Mouse (Mus musculus): ENCODE data around the gene Ccdc88c.
A peak's percentile ranks its signal among the peaks of the same experiment; 100 is the strongest.

Gene Ccdc88c

DNA sequence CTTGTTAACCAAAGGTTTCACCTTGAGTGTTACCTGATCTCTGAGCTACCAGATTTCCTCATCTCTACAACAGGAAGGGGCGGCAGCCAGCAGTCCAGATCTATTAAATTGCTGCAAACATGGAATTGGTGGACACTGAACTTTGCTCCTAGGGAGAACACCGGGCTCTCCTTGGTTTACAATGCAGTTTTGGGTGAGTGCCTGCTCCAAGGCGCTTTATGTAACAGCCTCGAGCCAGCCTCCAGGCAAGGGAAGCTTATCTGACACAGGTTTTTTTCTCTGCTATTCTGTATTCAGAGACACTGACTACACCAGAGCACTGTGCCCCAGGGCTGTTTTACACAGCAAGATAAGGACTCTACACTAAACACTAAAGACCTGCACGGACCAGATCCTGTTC lies 94.1 kb downstream of the Ccdc88c start:
- no peak for DNase-seq (ENCODE audit: low read depth, low spot score)

DNA sequence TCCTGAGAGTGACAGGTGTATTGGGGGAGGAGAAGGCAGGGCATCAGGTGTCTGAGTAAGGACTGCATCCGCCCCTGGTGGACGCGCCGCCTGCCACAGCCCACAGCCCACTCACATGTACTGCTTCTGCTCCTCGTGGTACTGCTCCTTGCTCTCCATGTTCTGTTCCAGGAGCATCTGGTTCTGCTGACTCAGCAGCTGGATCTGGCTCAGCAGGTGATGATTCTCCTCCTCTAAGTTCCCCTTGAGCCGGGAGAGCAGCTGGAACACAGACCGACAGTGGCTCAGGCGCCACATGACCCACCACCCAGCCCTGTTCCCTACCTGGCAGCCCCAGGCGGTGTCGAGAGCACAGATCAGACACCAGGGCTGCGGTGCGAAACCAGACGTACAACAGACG lies 97.2 kb downstream of the Ccdc88c start:
- DNase-seq (ENCODE audit: low read depth, low spot score) = peak; percentile 22

DNA sequence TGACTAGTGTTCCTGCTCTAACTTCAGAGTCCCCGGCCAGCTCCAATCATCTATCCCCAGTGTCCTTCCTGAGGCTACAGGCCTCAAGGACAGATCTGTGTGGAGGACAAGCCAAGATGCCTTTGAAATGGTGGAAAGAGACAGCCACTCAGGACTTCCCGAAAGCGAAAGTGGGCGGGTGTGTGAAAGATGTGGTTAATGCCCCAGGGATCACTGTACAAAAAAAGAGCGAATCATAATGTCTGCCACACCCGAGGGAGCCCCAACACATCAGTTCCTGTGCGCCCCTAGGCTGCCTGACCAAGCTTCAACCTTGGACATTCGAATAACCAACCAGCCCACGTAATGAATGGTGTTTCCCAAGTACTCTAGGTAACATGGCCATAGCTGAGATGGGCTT lies 100.6 kb downstream of the Ccdc88c start:
- no peak for DNase-seq (ENCODE audit: low read depth, low spot score)

DNA sequence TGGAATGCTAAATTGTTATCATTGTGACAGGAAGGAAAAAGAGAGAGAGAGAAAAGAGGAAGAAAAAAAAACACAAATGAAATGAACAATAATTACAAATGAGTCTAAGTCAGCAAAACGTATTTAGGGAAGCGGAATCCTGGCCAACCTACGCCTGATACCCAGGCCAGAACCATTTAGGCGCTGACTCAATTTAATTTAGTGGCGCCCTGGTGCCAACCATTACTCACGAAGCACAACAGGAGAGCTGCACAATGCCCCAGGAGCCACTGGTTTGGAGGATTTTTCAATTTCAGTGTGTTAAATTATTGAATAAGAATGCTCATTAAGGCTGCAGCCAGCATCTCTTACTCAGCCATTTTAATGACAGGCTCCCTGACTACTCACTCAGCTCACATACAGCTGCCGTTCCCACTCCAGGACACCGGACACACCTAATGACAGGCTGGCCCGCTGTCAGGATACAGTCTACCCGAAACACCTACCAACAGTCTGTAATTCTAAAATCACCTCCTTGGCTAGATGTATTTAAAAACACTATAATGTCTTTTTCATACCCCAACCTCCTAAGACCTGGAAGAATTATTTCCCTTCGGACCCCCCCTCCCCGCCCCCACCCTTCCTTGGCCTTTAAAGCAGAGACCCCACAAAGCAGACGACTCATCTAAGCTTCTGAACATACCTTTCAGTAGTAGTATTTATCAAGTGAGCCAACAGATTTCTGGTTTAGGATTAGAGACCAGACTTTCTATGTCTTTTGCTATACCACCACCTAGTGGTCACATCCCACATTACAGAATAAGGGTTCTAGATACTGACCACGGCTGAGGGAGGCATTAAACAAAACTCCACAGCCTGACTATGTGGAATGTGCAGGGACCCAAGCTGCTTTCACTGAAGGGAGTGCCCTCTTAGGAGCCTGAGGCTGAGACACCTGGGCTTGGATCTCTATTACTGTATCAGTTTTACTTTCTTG lies 102.9 kb downstream of the Ccdc88c start:
- peak; percentile 84 for DNase-seq (ENCODE audit: low read depth, low spot score)

DNA sequence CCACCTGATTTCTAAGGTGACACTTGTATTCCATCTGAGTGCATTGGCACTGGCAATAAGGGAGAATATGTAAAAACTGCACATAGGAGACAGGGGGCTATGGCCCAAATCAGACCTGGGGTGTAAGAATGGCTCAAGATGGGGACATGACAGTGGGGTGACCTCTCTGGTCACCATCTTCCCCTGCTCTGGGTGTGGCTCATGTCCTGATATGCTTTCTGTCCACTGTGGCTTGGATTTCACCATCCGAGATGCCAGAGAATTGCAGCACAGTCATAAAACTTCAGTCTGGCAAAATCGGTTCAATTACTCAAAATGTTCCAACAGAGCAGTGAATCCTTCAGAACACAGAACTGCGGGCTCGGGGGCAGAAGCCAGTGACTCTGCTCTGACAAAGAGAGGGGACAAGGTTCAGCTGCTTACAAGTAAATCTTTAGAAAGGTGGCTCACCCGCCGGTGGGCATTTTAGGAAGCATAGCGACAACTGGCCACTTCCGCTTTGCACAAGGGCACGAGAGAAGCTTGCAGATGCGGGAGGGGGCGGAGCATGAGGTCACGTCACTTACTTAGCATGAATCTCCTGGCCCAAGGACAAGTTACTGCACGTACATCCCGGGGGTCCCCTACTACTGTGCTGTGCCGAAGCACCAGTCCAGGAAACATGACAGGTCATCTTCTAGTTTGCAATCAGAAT lies 104.1 kb downstream of the Ccdc88c start:
- no peak for DNase-seq (ENCODE audit: low read depth, low spot score)

DNA sequence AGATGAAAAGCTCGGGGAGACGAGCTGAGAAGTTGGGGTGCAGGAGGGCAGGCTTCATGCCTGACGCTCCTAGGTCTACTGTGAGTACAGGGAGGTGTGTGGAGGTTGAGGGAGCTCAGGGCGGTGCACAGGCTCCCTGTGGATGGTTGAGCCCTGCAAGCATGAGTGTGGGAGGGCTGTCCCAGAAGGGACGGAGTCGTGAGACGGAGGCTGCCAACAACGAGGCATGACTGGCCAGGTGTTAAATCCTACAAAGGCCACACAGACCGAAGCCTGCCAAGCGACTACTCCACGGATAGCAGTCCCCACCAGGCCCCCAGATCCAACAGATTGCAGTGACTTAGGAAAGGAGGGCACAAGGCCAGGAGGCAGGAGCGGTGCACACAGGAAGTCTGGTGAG lies 118.1 kb downstream of the Ccdc88c start:
- no peak for DNase-seq (ENCODE audit: low read depth, low spot score)

DNA sequence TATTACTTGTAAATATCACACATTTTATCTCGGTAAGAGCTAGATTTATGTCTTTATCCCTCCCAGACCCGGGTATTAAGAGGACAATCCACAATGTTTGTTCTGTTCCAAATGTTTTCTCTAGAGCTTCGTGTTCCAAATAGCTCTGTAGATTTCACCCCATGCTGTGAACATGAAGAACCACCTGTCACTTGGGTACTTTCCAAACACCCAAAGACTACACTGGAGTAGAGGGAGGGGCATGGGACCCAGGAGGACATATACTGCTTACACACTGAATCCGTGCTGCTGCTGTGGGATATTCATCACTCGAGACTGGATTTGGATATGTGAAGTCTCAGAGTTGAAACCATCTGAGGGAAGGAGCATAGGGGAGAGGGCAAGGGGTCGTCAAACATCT lies 119.1 kb downstream of the Ccdc88c start:
- DNase-seq (ENCODE audit: low read depth, low spot score) = no peak

DNA sequence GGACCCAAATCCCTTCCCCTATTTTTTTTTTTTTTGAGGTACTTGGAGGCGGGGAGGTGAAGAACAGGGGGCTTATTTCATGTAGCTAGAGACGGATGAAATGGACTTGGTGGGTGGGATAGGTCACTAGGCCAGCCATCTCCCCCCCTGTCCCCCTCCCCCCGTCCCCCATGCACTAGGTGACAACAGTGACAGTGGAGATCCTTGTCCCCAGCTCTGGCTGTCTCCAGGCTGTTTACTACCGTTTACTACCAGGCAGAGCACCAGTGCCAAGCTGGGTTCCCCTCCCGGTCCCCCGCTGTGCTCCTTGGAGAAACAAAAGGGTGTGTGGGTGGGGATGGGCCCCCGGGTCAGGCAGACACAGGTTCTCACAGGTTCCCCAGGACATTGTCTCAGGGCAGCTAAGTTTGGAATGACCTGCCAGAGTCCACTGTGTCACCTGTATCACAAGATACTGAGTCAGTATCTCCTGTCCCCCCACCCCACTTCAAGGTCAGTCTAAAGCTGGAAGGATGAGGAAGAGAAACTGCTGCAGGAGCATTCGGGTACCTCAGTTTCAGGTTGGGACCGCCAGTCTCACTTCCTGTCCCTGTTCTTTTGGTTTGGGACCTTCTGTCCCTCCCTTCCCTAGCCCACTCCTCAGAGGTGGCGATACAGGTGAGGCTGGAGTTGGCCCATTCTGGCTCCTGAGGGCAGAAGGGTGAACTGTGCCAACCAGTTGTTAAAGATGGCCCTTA lies 120.4 kb downstream of the Ccdc88c start:
- DNase-seq (ENCODE audit: low read depth, low spot score) = no peak

DNA sequence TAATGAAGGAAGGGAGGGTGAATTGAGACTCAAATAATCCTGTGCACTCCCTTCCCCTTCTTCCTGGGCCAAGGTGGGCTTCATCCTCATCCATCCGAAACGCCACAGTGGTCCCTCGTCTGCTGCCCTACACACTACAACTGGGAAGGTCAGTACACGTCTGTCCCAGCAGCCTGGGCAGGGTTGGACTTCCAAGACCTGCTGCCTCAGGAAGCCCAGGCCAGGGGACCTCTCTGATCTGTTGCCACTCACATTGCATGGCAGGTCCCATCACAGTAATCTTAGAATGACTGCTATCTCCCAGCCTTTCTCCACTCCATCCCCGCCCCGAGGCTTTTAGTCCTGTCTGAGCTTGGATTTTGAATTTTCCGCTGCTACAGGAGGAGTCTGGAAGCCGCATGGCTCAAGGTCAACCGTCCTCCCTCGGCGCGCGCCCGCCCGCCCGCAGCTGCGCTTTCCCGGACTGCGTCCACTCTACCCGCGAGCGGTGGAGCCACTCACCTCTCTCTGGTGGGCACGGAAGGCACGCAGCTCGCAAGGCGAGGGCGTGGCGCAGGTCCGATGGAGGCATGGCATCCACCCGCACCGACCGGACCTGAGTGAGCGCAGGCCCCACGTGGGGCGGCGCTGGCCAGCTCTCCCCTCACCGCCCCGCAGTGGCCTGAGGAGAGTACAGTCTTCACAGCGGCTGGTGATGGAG lies 121.1 kb downstream of the Ccdc88c start, which contains the start of gene Gpr68:
TSS of gene Gpr68 (minus strand) at position 601 of the 700 bp plus-strand sequence.
- DNase-seq (ENCODE audit: low read depth, low spot score) = no peak

DNA sequence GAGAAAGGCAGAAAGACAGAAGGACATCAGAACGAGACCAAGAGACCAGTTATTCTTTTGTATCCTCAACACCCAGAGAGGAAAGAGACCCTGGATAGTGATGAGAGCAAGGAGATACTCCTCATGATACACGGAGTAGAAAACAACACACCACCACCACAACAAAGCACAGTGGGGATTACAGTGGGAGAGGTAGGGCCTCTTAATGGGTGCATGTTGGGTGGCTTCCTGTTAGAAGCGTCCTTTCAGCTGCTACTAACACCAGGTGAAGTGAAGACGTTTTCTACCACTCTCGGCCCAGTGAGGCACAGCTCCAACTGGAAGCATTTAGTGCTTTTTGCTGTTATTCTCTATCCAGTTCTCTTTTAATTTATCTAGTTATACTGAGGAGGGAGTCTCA lies 122.0 kb downstream of the Ccdc88c start:
- DNase-seq (ENCODE audit: low read depth, low spot score) = no peak

DNA sequence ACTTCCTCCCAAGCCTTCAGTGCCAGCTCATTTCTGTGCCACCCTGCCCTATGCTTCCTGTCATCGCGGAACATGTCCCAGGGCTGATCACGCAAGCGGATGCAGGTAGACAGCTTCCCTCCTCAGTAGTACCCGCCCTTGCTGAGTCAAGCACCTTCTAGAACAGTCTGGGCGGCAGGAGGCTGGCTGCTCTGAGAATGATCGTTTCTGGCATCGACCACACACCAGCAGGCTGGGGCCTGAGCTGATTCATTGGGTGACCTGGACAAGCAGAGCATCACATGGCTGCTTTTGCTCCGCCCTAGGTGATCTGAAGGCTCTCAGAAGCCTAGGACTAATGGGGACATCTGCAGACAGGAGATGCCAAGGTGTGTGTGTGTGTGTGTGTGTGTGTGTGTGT lies 125.1 kb downstream of the Ccdc88c start:
- no peak for DNase-seq (ENCODE audit: low read depth, low spot score)

DNA sequence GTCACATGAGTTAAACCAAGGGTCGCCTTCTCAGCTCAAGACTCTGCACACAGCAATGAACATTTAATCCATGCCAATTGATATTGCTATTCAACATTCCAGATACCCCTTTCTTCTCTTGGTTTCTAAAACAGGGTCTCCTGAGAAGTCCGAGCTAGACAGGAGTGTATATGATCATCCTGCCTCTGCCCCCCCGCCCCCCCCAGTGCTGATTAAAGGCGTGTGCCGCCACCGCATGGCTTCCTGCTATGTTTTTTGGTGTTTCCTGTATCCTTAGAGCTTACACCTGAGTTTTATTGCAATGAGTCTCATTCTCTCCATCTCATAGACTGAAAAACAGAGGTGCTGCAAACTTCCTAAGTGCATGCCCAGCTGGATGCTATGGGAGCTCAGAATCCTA lies 127.5 kb downstream of the Ccdc88c start:
- DNase-seq (ENCODE audit: low read depth, low spot score) = no peak

DNA sequence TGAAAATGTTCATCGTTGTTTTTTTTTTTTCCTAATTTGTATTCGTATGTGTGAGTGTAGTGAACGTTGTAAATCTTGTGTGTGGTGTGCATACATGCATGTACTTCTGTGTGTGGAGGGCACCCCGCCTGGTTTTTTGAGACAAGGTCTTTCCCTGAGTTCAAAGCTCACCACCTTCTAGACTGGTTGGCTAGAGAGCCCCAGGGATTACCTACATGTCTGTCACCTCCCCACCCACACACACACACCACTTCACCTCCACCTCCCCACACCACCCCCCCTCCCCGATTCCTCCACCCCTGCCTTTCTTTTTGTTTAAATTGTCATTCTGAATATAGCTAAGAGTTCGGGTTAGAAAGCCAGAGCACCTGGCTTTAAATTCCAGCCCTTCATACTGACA lies 128.0 kb downstream of the Ccdc88c start:
- no peak for DNase-seq (ENCODE audit: low read depth, low spot score)

DNA sequence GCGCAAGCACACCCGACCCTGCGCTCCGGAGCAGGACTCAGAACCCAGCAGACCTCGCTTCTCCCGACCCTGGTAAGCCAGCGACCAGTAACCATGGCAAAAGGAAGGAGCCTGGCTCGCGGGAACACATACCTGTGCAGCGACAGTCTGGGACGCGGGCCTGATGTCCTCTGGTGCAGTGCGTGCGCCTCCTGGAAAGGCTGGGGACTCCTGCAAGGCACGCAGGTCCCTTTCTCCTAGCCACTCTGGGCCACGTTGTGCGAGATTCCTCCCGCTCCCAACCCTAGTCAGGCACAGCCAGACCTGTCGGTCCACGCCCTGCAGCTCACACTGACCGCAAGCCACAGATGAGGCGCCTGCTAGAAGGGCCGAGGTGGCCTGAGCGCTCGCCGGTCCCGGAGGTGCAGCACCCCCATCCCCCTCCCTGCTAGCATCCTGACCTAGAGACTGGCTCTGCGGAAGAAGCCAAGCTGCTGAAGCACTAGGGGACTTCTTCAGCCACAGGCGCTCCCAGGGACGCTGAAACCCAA lies 129.7 kb downstream of the Ccdc88c start:
- peak; percentile 31 for DNase-seq (ENCODE audit: low read depth, low spot score)

DNA sequence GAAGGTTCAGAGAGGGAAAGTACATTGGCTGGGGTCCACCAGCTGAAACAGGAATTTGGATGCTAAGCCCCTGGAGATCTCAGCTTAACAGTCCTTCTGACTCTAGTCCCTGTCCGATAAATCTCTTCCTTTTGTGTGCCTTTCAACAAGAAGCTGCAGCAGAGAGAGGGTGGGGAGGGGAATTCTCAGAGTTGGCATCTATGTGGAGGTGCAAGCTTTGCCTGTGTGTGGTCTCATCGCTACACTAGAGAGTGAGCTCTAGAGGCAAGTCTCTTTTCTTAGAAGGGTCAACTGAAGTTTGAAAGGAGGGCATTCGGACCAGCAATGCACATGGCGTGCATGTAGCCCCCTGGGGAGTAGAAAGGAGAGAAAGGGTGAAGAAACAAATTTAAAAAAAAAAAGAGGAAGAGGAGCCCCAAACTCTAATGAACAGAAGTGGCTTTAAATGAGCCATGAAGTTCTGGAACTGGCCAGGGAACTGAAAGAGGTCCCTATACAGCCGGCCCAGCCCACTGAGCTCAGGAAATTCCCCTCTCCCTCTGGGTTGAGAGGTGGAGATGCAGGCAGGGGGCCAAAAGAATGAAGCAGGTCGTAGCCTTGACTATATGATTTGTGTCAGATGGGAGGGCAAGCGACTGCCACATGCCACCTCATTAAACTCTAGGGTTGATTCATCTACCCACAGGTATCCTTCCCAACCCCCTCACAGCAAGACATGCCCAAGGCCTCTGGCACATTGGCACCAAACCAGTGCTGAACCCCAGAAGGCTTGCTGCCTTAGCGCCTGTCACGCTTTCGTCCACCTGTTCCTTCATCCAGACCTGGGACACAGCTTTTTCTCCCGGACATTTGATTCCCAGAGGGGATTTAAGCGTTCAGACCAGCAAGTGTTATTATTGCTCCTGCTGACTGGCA lies 130.9 kb downstream of the Ccdc88c start:
- no peak for DNase-seq (ENCODE audit: low read depth, low spot score)

DNA sequence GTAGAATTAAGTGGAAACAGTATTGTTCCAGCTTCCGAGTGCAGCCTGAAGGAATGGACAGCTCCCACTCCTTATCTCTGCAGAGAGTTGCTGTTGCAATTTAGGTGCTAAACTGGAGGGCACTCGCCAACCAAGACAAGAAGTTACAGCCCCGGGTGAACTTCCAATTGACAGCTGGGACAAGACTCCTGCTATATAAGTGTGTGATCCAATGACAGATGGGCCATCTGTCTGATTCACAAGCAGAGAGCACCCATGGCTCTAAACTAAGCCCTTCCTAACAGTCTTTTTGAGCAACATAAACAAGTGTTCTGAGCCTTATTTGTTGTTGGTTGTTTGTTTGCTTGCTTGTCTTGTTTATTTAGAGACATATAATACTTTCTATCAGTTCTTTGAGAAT lies 132.2 kb downstream of the Ccdc88c start:
- DNase-seq (ENCODE audit: low read depth, low spot score) = no peak

DNA sequence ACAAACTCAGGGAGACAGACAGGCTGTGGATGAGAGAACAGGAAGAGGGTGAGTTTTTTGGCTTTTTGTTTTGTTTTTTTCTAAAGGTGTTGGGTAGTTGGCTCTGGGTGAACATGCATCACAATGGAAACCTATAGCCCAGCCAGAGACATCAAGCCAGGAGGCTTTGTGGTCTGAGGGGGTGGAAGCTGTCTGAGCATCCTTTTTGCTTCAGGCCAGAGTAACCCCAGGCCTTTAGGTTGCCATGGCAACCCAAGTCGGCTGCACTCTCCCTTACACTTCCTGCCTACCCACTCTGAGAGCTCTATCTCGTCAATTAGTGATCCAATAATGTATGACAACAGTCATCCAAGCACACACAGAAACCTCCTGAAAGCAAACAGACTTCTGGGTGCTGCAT lies 133.4 kb downstream of the Ccdc88c start:
- no peak for DNase-seq (ENCODE audit: low read depth, low spot score)

DNA sequence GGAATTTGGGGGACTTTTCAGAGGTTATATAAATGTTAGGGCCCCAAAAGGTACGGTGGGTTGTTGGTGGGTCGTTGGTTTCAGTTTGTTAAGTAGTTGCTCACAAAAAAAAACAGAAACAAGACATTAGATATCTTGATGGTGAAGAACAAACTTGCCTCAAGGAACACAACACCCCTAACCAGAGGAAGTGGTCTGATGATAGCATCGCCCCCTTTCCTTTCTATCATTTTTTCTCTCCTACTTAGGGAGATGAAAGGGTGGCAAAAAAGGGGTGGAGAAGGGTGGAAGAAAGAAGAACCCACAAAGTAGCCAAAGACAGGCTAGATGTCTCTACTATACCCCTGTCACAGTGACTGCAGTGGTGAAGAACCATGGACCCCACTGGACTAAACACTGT lies 138.3 kb downstream of the Ccdc88c start:
- no peak for DNase-seq (ENCODE audit: low read depth, low spot score)

DNA sequence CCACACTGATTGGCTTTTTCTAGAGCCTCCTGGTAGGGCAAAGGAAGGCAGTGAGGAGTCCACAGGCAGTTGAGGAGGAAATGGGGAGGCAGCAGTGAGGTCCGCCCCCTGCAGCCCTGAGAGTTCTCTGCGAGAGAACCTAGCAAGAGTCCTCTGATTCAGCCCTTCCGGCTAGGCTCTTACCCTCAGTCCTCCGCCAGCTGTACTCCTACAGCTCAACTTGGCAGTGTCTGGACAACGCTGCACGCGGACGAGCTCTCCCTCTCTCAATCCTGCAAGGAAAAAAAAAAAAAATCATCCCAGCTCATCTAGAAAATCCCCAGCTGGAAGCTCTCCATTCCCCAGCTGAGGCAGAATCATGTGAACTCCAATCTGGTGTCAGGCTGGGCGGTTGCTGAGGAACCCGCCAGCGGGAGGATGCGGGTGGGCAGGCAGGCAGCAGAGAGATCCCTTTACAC lies 141.0 kb downstream of the Ccdc88c start:
- DNase-seq (ENCODE audit: low read depth, low spot score) = no peak

DNA sequence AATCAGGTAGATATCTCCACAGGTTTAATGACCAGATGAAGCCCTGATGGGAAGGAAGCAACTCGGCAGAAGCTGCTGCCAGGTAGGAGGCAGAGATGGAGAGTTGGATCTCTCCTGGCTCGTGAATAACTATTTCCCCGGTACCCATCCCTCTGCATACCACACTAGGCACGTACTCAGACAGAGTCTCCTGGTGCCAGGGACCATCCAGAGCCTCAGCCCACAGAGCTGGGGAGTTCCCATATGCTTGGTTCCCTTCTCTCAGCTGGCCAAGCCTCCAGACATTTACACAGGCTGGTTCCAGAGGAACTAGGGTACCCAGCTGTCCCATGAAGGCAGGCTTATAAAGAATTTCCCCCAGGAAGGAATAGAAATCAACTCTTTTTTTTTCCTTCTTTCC lies 142.0 kb downstream of the Ccdc88c start:
- DNase-seq (ENCODE audit: low read depth, low spot score) = no peak
